Mouse (Mus musculus): Measurements from ENCODE around the gene Pyroxd2. TPM values are rescaled to one million over a fixed set of nuclear protein-coding genes. Genes with fewer than 3 reads are reported as not detected.
A peak's percentile ranks its signal among the peaks of the same experiment; 100 is the strongest.

The Pyroxd2 gene
- polyA plus RNA-seq, 1 experiment from 2014 or later: 4.2 TPM

- H3K27ac ChIP-seq (replicated peaks): no peak overlapping the region
- WGBS: 57% methylated on average over 16 of the region's 16 CpGs
Measured at GRCm38 (mm10) chr19:42725056-42725972, 27.3 kb downstream of the Pyroxd2 start.

GRCm38 (mm10) chr19:42723302-42723701 lies 29.3 kb downstream of the Pyroxd2 start:
- Histone ChIP-seq H3K9me3 (replicated peaks) (no peaks in the 10 kb centered on the region), H3K4me1 (peaks cover 12% of the 10 kb centered on the region), H3K4me3 (replicated peaks) (no peak overlapping the region), H3K9ac (no peak overlapping the region), H3K4me2 (replicated peaks) (no peak overlapping the region), H3K27me3 (no peaks in the 10 kb centered on the region), H3K36me3 (no peaks in the 10 kb centered on the region), H3K27ac (replicated peaks) (no peak overlapping the region)
- no peak for ATAC-seq (ENCODE audit: insufficient number of reproducible peaks, low FRiP score, low TSS enrichment, low read depth)
- WGBS: 69% methylated on average over 6 of the region's 6 CpGs

More at GRCm38 (mm10) chr19:42725056-42725972, 27.3 kb downstream of the Pyroxd2 start:
- no peaks in the 10 kb centered on the region for H3K27me3 ChIP-seq
- H3K36me3 ChIP-seq: no peaks in the 10 kb centered on the region
- H3K4me3 ChIP-seq (replicated peaks): no peak overlapping the region
- no peak overlapping the region for H3K9ac ChIP-seq
- no peaks in the 10 kb centered on the region for H3K9me3 ChIP-seq (replicated peaks)
- no peaks in the 10 kb centered on the region; the same call in none of the 2 replicates for H3K4me1 ChIP-seq
- no peak overlapping the region for H3K4me2 ChIP-seq (replicated peaks)
- no peak for ATAC-seq (ENCODE audit: insufficient number of reproducible peaks, low FRiP score, low TSS enrichment, low read depth)

GRCm38 (mm10) chr19:42722500-42722899 lies 30.1 kb downstream of the Pyroxd2 start:
- WGBS: 22% methylated on average over 2 of the region's 2 CpGs
- Histone ChIP-seq H3K4me1 (peaks cover 15% of the 10 kb centered on the region), H3K27me3 (no peaks in the 10 kb centered on the region), H3K4me3 (replicated peaks) (no peak overlapping the region), H3K27ac (replicated peaks) (no peak overlapping the region), H3K9me3 (replicated peaks) (no peaks in the 10 kb centered on the region), H3K36me3 (no peaks in the 10 kb centered on the region), H3K9ac (no peak overlapping the region), H3K4me2 (replicated peaks) (no peak overlapping the region)
- ATAC-seq (ENCODE audit: insufficient number of reproducible peaks, low FRiP score, low TSS enrichment, low read depth): no peak

DNA sequence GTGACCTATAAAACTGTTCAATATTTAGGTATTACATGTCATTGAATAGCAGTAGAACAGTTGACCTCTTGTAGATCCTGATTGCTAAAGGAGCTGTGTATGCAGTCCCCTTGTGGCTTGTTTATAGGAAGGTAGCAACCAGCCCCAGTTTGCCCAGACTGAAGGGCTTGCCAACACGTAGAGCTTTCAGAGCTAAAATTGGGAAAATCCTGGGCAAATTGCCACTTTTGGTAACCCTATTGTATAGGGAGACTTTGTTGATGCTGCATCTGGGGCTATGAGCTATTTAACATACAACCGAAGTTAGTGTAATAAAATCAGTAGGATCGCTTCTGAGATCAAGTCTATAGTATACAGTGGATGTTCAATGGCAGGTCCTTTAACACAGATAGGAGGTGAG lies 34.5 kb downstream of the Pyroxd2 start:
- WGBS: 54% methylated on average over 3 of the region's 3 CpGs
- Histone ChIP-seq H3K27ac (replicated peaks) (no peak overlapping the region), H3K9me3 (replicated peaks) (no peaks in the 10 kb centered on the region), H3K27me3 (no peaks in the 10 kb centered on the region), H3K4me3 (replicated peaks) (no peak overlapping the region), H3K4me2 (replicated peaks) (no peak overlapping the region), H3K4me1 (peaks cover 20% of the 10 kb centered on the region), H3K9ac (no peak overlapping the region), H3K36me3 (no peaks in the 10 kb centered on the region)
- ATAC-seq (ENCODE audit: insufficient number of reproducible peaks, low FRiP score, low TSS enrichment, low read depth): no peak

GRCm38 (mm10) chr19:42717668-42718067 lies 34.9 kb downstream of the Pyroxd2 start:
- no peaks in the 10 kb centered on the region for H3K9me3 ChIP-seq (replicated peaks)
- H3K9ac ChIP-seq: no peak overlapping the region
- ATAC-seq (ENCODE audit: insufficient number of reproducible peaks, low FRiP score, low TSS enrichment, low read depth): peak; percentile 70; the same call in 1 of the 2 replicates
- H3K27me3 ChIP-seq: no peaks in the 10 kb centered on the region
- H3K27ac ChIP-seq (replicated peaks): 0 out of 2 replicates have a peak overlapping the region, but pooled peaks have one; percentile 3
- H3K36me3 ChIP-seq: no peaks in the 10 kb centered on the region
- peaks cover 20% of the 10 kb centered on the region for H3K4me1 ChIP-seq
- no peak overlapping the region for H3K4me3 ChIP-seq (replicated peaks)
- H3K4me2 ChIP-seq (replicated peaks): no peak overlapping the region
- WGBS: 39% methylated on average over 5 of the region's 5 CpGs

DNA sequence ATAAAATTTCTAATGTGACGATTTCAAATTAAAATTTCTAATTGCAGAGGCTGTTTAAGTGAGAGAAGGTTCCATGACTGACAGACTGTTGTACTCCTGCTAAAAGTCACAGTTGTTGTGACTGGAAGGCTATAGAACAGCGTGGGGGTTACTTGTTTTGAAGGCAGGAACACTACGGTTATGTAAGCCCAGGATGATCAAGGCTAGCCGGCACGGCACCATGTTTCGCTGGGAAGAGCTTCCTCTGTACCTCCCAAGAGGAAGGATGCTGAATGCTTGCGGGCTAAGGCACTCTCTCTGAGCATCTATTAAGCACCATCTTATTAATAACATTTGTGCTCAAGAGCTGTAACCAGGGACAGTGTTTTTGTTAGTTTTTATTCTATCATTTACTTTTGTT lies 36.1 kb downstream of the Pyroxd2 start:
- Histone ChIP-seq H3K4me2 (replicated peaks) (no peak overlapping the region), H3K9me3 (replicated peaks) (no peaks in the 10 kb centered on the region), H3K4me1 (peaks cover 20% of the 10 kb centered on the region), H3K9ac (no peak overlapping the region), H3K27me3 (no peaks in the 10 kb centered on the region), H3K4me3 (replicated peaks) (no peak overlapping the region), H3K36me3 (no peaks in the 10 kb centered on the region), H3K27ac (replicated peaks) (no peak overlapping the region)
- 39% methylated on average over 7 of the region's 7 CpGs for WGBS
- ATAC-seq (ENCODE audit: insufficient number of reproducible peaks, low FRiP score, low TSS enrichment, low read depth): no peak

DNA sequence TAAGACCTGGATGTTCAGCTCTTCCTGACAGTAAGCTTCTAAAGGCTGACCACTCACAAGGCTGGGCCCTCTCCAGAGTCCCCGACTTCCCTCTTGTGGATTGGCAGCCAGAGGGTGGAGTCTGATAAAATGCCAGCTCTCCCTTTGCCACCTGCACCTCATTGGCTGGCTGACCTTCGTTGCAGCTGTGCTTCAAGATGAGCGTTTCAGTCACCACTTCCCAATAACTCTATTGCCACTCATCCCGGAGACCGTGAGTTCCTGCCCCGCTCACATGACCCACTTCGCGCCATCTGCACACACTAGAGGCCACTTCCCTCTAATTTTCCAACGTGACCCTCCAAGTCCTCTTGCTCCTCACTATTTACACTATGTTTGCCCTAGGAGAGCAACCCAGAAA lies 38.8 kb downstream of the Pyroxd2 start:
- Histone ChIP-seq H3K4me1 (peaks cover 9% of the 10 kb centered on the region), H3K27ac (replicated peaks) (no peak overlapping the region), H3K4me2 (replicated peaks) (no peak overlapping the region), H3K9ac (no peak overlapping the region), H3K27me3 (no peaks in the 10 kb centered on the region), H3K36me3 (no peaks in the 10 kb centered on the region), H3K4me3 (replicated peaks) (no peak overlapping the region), H3K9me3 (replicated peaks) (no peaks in the 10 kb centered on the region)
- 83% methylated on average over 9 of the region's 9 CpGs for WGBS
- ATAC-seq (ENCODE audit: insufficient number of reproducible peaks, low FRiP score, low TSS enrichment, low read depth): no peak

GRCm38 (mm10) chr19:42699426-42699825 lies 53.1 kb downstream of the Pyroxd2 start:
- Histone ChIP-seq H3K4me1 (no peaks in the 10 kb centered on the region), H3K36me3 (no peaks in the 10 kb centered on the region), H3K27me3 (no peaks in the 10 kb centered on the region), H3K9ac (no peak overlapping the region), H3K4me3 (replicated peaks) (no peak overlapping the region), H3K9me3 (replicated peaks) (no peaks in the 10 kb centered on the region), H3K27ac (replicated peaks) (no peak overlapping the region), H3K4me2 (replicated peaks) (no peak overlapping the region)
- 93% methylated on average over 10 of the region's 10 CpGs for WGBS
- ATAC-seq (ENCODE audit: insufficient number of reproducible peaks, low FRiP score, low TSS enrichment, low read depth): no peak

DNA sequence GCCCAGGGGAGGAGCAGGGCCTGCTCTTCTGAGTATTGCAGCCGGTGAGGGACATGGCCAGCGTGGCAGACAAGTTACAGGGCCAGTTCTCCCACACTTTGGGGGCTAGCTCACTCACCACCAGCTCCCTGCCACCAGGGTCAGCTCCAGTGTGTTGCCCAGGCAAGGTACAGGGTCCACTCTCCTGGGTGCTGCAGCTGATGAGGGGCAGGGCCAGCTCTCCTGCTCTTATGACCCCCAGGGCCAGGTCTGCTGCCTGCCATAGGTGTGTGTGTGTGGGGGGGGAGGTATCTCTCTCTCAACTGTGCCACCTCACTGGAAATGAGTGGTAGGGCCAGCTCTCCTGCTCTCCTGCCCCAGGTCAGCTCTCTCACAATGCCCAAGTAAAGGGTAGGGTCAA lies 54.0 kb downstream of the Pyroxd2 start:
- no peak overlapping the region for H3K27ac ChIP-seq (replicated peaks)
- ATAC-seq (ENCODE audit: insufficient number of reproducible peaks, low FRiP score, low TSS enrichment, low read depth): no peak
- WGBS: 72% methylated on average over 2 of the region's 2 CpGs

DNA sequence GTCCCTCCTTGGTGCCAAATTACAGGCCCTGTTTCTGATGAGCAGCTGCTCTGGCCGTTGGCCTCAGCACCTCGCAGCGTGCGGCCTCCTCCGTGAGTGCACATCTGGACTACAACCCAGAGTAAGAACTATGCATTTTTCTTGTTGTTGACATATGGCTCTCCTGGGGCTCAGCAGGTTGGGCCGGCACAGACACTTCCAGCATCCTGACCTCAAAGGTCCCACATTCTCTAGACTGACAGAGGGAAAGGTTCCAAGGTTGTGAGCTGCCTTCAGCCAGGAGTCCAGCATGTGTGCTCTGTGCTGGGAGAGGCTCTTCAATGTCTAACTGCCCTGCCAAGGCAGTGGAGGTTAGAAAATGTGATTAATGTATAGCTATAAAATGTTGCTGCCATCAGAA lies 55.2 kb downstream of the Pyroxd2 start:
- no peaks in the 10 kb centered on the region for H3K9me3 ChIP-seq (replicated peaks)
- no peaks in the 10 kb centered on the region for H3K4me1 ChIP-seq
- H3K9ac ChIP-seq: no peak overlapping the region
- H3K4me2 ChIP-seq (replicated peaks): no peak overlapping the region
- no peak overlapping the region for H3K27ac ChIP-seq (replicated peaks)
- H3K27me3 ChIP-seq: no peaks in the 10 kb centered on the region
- no peak overlapping the region for H3K4me3 ChIP-seq (replicated peaks)
- H3K36me3 ChIP-seq: no peaks in the 10 kb centered on the region
- 53% methylated on average over 6 of the region's 6 CpGs for WGBS
- ATAC-seq (ENCODE audit: insufficient number of reproducible peaks, low FRiP score, low TSS enrichment, low read depth): no peak

More for the DNA sequence above, 54.0 kb downstream of the Pyroxd2 start:
- Histone ChIP-seq H3K27me3 (no peaks in the 10 kb centered on the region), H3K9me3 (replicated peaks) (no peaks in the 10 kb centered on the region), H3K9ac (no peak overlapping the region), H3K4me3 (replicated peaks) (no peak overlapping the region), H3K36me3 (no peaks in the 10 kb centered on the region), H3K4me2 (replicated peaks) (no peak overlapping the region), H3K4me1 (no peaks in the 10 kb centered on the region)

GRCm38 (mm10) chr19:42690256-42690655 lies 62.3 kb downstream of the Pyroxd2 start:
- Histone ChIP-seq H3K27ac (replicated peaks) (no peak overlapping the region), H3K4me3 (replicated peaks) (no peak overlapping the region), H3K9me3 (replicated peaks) (no peaks in the 10 kb centered on the region), H3K36me3 (no peaks in the 10 kb centered on the region), H3K4me1 (no peaks in the 10 kb centered on the region), H3K9ac (no peak overlapping the region), H3K4me2 (replicated peaks) (no peak overlapping the region), H3K27me3 (no peaks in the 10 kb centered on the region)
- WGBS: 93% methylated on average over 1 of the region's 1 CpGs
- ATAC-seq (ENCODE audit: insufficient number of reproducible peaks, low FRiP score, low TSS enrichment, low read depth): no peak

GRCm38 (mm10) chr19:42689786-42690185 lies 62.8 kb downstream of the Pyroxd2 start:
- Histone ChIP-seq H3K4me1 (no peaks in the 10 kb centered on the region), H3K9ac (no peak overlapping the region), H3K27ac (replicated peaks) (no peak overlapping the region), H3K27me3 (no peaks in the 10 kb centered on the region), H3K4me3 (replicated peaks) (no peak overlapping the region), H3K36me3 (no peaks in the 10 kb centered on the region), H3K4me2 (replicated peaks) (no peak overlapping the region), H3K9me3 (replicated peaks) (no peaks in the 10 kb centered on the region)
- 73% methylated on average over 4 of the region's 4 CpGs for WGBS
- ATAC-seq (ENCODE audit: insufficient number of reproducible peaks, low FRiP score, low TSS enrichment, low read depth): no peak

All from embryonic facial prominence, embryonic 15.5 days (tissue).